Mouse (Mus musculus) small intestine, adult 2 months (tissue): ENCODE measurements around the gene Neurl2. TPM values are rescaled to one million over a fixed set of nuclear protein-coding genes. Genes with fewer than 3 reads are reported as not detected.
A peak's percentile ranks its signal among the peaks of the same experiment; 100 is the strongest.
"Not testable (repeated sequence)": the region's sequence is repeated elsewhere in the genome, so short reads cannot be mapped to it uniquely, and the experiment has no call there.

Experiments used
- H3K27ac ChIP-seq: fragments of 200-500 bp; 2 replicates; pipeline ENCODE4 v1.5.1; 2012; ENCODE audit warnings: low read depth, low read length, control low read depth, inconsistent platforms; ENCODE audit not compliant: insufficient read depth
- H3K27me3 ChIP-seq: fragments of 200-500 bp; 2 replicates; pipeline ENCODE4 v1.6.1; 2012; ENCODE audit warnings: mild to moderate bottlenecking, moderate library complexity, low read length, inconsistent platforms; ENCODE audit not compliant: control insufficient read depth, insufficient read depth
- H3K36me3 ChIP-seq: fragments of 200-500 bp; 2 replicates; pipeline ENCODE4 v1.6.1; 2012; ENCODE audit warnings: mild to moderate bottlenecking, low read length, control low read depth, inconsistent platforms; ENCODE audit not compliant: control insufficient read depth, insufficient read depth
- H3K4me1 ChIP-seq: fragments of 200-500 bp; 2 replicates; pipeline ENCODE4 v1.6.1; 2012; ENCODE audit warnings: low read length, inconsistent platforms, mixed read lengths; ENCODE audit not compliant: control insufficient read depth, insufficient read depth, insufficient read length
- H3K4me3 ChIP-seq: fragments of 200-500 bp; 2 replicates; pipeline ENCODE4 v1.5.1; 2012; ENCODE audit warnings: low read depth, mild to moderate bottlenecking, control low read depth, inconsistent platforms, low read length, moderate library complexity
- CTCF ChIP-seq: fragments of 200-500 bp; IDR thresholded peaks from 2 replicates; pipeline ENCODE4 v1.5.1; 2012; ENCODE audit warnings: low read depth, mild to moderate bottlenecking, control low read depth, inconsistent platforms, low read length, moderate library complexity, mixed read lengths; ENCODE audit not compliant: insufficient replicate concordance, insufficient read length; ENCODE audit errors: extremely low read depth
- POLR2A ChIP-seq: fragments of 200-500 bp; IDR thresholded peaks from 2 replicates; pipeline ENCODE4 v1.6.1; 2012; ENCODE audit warnings: low read depth, mild to moderate bottlenecking, control low read depth, inconsistent platforms, low read length, moderate library complexity
- WGBS: fragments of 180-500 bp; shearing (Covaris S2); methylation state at CpG from one replicate; pipeline ENCODE4 v1.1.7; 2018; 5-methylcytosine and 5-hydroxymethylcytosine counted together
- polyA plus RNA-seq: library from polyadenylated mRNA; depleted of rRNA; stranded (reverse); fragments of >200 nt; gene quantifications from 2 replicates; pipeline ENCODE4 v1.2.3, GENCODE M21; 2012

Gene Neurl2
- polyA plus RNA-seq, 1 experiment = 3.1 TPM

DNA sequence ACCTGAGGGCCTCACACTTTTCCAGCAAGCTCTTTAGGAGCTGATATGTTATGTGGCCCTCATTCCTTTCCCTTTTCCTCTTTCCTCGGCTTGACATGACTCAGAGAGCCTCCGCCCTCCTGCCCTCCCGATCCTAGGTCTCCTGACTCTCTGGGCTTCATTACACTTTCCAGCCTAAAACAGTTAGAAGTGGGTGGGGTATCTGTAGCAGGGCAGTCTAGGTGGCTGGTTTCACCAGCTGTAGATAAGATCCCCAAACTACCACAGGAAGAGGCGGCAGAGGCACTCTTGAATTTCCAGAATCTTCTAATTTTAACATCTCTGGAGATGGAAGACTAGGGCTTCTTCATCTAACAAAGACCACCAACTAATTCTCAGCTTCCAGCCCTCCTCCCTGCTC, 31.3 kb upstream of the Neurl2 start:
- TF ChIP-seq CTCF (no peak), POLR2A (no peak)
- WGBS = 46% methylated on average over 4 of the region's 4 CpGs
- H3K27me3 ChIP-seq = no peaks in the 10 kb centered on the region
- H3K4me3 ChIP-seq = no peak overlapping the region
- peaks cover 6% of the 10 kb centered on the region for H3K4me1 ChIP-seq
- H3K36me3 ChIP-seq = no peaks in the 10 kb centered on the region
- no peak overlapping the region for H3K27ac ChIP-seq

DNA sequence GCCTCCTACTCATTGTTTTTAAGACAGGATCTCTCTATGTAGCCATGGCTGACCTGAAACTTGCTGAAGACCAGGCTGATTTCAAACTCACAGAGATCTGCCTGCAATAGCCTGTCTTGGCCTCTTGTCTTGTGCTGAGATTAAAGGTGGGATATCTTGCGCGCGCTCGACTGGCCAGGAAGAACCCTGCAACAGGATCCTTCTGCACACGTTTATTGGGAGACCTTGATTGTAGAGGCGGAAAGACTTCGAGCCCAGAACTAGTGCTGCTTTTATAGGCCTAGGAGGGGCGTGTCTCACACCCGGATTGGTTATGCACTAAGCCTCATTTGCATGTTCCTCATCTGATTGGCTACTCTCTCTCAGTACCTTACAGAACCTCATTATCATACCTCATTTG, 30.2 kb upstream of the Neurl2 start:
- H3K4me3 ChIP-seq, H3K27me3 ChIP-seq, H3K36me3 ChIP-seq, H3K27ac ChIP-seq: not testable (repeated sequence)
- H3K4me1 ChIP-seq = peaks cover 12% of the 10 kb centered on the region
- 89% methylated on average over 7 of the region's 9 CpGs for WGBS

GRCm38 (mm10) chr2:164862179-164862861, 29.1 kb upstream of the Neurl2 start:
- no peak overlapping the region for H3K4me3 ChIP-seq
- peaks cover 12% of the 10 kb centered on the region for H3K4me1 ChIP-seq
- WGBS = 18% methylated on average over 9 of the region's 9 CpGs
- H3K27ac ChIP-seq = peak overlapping the region; percentile 46
- peaks cover 7% of the 10 kb centered on the region for H3K27me3 ChIP-seq
- no peak for TF ChIP-seq CTCF
- TF ChIP-seq POLR2A = no peak
- H3K36me3 ChIP-seq = no peaks in the 10 kb centered on the region

DNA sequence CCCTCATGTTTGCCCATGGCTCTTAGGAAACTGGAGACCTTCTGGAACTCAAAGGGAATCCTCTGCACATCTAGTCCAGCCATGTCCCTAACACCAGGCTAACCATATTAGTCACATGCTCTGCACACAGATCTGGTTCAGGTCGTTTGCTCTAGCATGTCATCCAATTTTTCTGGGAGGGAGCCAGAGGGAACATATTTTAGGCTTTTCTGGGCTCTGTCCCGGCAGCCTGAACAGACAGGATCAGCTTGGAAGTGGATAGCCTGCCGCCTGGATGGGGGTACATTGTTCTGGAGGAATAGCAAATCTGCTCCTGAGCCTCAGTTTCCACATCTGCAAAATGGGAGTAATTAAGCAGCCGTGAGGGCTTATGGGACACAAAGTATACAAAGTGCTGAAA, 27.8 kb upstream of the Neurl2 start:
- no peak overlapping the region for H3K4me3 ChIP-seq
- TF ChIP-seq POLR2A (no peak), CTCF (no peak)
- no peaks in the 10 kb centered on the region for H3K36me3 ChIP-seq
- no peak overlapping the region for H3K27ac ChIP-seq
- H3K27me3 ChIP-seq = peaks cover 18% of the 10 kb centered on the region
- 67% methylated on average over 4 of the region's 4 CpGs for WGBS
- peaks cover 11% of the 10 kb centered on the region for H3K4me1 ChIP-seq

DNA sequence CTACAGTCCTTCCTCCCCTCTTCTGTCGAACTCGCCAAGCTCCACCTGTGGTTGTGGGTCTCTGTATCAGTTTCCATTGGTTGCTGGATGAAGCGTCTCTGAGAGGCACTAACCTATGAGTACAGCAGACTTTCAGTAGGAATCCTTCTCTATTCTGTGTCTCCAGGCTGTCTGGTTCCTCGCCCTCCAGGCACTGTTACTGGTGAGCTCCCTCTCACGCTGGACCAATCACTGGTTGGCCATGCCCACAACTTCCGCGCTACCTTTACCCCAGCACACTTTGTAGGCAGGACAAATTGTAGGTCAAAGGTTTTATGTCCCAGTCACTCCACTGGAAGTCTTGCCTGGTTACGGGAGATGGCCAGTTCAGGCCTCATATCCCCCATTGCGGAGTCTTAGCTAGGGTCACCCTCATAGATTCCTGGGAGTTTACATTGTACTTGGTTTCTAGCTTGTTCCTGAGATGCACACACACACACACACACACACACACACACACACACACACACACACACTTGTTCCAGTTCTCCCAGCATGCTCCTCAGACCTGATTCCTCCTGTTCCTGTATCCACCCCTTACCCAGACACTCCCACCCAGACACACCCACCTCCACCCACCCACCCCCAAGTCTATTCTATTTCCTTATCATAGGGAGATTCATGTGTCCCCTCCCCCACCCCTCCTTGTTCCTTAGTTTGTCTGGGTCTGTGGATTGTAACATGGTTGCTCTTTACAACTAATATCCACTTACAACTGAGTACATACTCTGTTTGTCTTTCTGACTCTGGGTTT, 26.6 kb upstream of the Neurl2 start:
- 32% methylated on average over 9 of the region's 9 CpGs for WGBS
- H3K27ac ChIP-seq = no peak overlapping the region
- no peak for TF ChIP-seq CTCF
- TF ChIP-seq POLR2A = no peak
- no peak overlapping the region for H3K4me3 ChIP-seq
- no peaks in the 10 kb centered on the region for H3K36me3 ChIP-seq
- peaks cover 18% of the 10 kb centered on the region for H3K27me3 ChIP-seq
- H3K4me1 ChIP-seq = peaks cover 11% of the 10 kb centered on the region

DNA sequence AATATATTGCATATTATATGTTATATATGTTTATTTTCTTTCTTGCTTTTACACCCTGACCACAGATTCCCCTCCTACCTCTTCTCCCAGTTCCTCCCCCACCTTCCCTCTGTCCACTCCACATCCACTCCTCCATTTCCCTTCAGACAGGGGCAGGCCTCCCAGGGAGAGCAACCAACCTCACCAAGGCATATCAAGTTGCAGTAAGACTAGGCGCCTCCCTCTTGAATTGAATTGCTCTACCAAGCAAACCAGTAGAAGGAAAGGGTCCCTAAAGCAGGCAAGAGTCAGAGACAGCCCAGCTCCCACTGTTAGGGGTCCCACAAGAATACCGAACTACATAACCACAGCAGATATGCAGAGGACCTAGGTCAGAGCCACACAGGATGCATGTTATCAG, 25.9 kb upstream of the Neurl2 start:
- WGBS = 61% methylated on average over 2 of the region's 2 CpGs
- H3K36me3 ChIP-seq = no peaks in the 10 kb centered on the region
- H3K27me3 ChIP-seq = peaks cover 18% of the 10 kb centered on the region
- H3K4me1 ChIP-seq = peaks cover 11% of the 10 kb centered on the region
- no peak overlapping the region for H3K27ac ChIP-seq
- H3K4me3 ChIP-seq = no peak overlapping the region
- TF ChIP-seq CTCF (no peak), POLR2A (no peak)

DNA sequence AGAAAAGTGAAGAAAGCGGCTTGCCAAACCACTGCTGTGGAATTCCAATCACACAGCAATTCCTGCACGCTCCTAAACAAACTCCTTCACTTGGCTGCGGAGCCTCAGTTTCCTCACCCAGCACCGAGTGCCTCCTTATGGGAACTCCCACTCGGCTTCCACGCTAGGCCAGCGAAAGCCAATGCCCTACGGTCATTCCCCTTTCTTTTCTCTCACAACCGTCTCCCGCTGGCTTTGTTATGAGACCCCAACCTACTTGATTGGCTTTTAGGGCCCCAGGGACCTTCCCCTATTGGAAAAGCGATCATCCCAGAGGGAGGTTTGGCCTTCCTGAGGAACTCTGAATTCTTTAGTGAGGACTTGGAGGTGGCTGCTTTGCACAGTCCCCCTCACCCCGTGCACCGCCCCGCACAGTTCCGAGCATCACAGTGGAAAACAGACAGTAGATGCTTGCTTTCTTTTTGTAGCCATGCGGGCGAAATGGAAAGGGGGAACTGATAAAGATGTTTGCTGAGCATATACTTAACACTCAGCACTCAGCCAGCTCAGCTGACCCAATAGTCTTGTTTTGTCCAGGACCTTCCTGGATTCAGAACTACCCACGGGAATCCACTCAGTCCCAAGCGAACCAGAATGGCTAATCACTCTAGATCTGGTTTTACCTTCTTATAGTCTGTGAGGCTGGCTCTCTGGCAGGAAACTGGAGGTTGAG, 24.7 kb upstream of the Neurl2 start:
- Histone ChIP-seq H3K36me3 (no peaks in the 10 kb centered on the region), H3K4me3 (peak overlapping the region; percentile 59)
- TF ChIP-seq CTCF (no peak), POLR2A (no peak)

More for the DNA sequence above, 24.7 kb upstream of the Neurl2 start:
- 26% methylated on average over 19 of the region's 19 CpGs for WGBS
- Histone ChIP-seq H3K27ac (no peak overlapping the region), H3K4me1 (peaks cover 11% of the 10 kb centered on the region), H3K27me3 (peaks cover 18% of the 10 kb centered on the region)
